Mouse (Mus musculus): ENCODE measurements around the gene Ssbp4.

GRCm38 (mm10) chr8:70631436-70631835 lies 22.8 kb upstream of the Ssbp4 start:
- TF ChIP-seq CTCF (IDR thresholded peaks at IDR 0.05; ENCODE audit: insufficient read depth, low read length) (no peak), POLR2A (IDR thresholded peaks at IDR 0.05; ENCODE audit: borderline replicate concordance, extremely low read depth, low read depth, low read length) (peak; percentile 52; the same call in 1 of the 2 replicates)
